Mouse (Mus musculus): ENCODE data around the gene Notch3.

Notch3 gene

GRCm38 (mm10) chr17:32092895-32093294, 73.8 kb downstream of the Notch3 start:
- no peak for DNase-seq (ENCODE audit: low read depth, low spot score)

- DNase-seq (ENCODE audit: low read depth, low spot score): peak; percentile 57
Observed at GRCm38 (mm10) chr17:32092241-32092619, 74.4 kb downstream of the Notch3 start.

GRCm38 (mm10) chr17:32091364-32092240, 75.0 kb downstream of the Notch3 start:
- peak; percentile 87 for DNase-seq (ENCODE audit: low read depth, low spot score)

- DNase-seq (ENCODE audit: low read depth, low spot score): no peak
Observed at GRCm38 (mm10) chr17:32091032-32091363, 75.7 kb downstream of the Notch3 start.

- no peak for DNase-seq (ENCODE audit: low read depth, low spot score)
Observed at GRCm38 (mm10) chr17:32087069-32087468, 79.6 kb downstream of the Notch3 start.

- no peak for DNase-seq (ENCODE audit: low read depth, low spot score)
Observed at GRCm38 (mm10) chr17:32083351-32083750, 83.3 kb downstream of the Notch3 start.

- DNase-seq (ENCODE audit: low read depth, low spot score): no peak
Observed at GRCm38 (mm10) chr17:32075164-32075563, 91.5 kb downstream of the Notch3 start.

- DNase-seq (ENCODE audit: low read depth, low spot score): no peak
Observed at GRCm38 (mm10) chr17:32074658-32075057, 92.0 kb downstream of the Notch3 start.

- DNase-seq (ENCODE audit: low read depth, low spot score): peak; percentile 51
Observed at GRCm38 (mm10) chr17:32073359-32073758, 93.3 kb downstream of the Notch3 start.
